Mouse (Mus musculus): ENCODE measurements around the gene Phtf1. TPM values are rescaled to one million over a fixed set of nuclear protein-coding genes. Genes with fewer than 3 reads are reported as not detected.

Phtf1 gene
- 36.0 and 37.5 TPM in 2 replicates for polyA plus RNA-seq (2015; fragmentation: Nextera tagmentation; extraction: Ambion mirVana)

DNA sequence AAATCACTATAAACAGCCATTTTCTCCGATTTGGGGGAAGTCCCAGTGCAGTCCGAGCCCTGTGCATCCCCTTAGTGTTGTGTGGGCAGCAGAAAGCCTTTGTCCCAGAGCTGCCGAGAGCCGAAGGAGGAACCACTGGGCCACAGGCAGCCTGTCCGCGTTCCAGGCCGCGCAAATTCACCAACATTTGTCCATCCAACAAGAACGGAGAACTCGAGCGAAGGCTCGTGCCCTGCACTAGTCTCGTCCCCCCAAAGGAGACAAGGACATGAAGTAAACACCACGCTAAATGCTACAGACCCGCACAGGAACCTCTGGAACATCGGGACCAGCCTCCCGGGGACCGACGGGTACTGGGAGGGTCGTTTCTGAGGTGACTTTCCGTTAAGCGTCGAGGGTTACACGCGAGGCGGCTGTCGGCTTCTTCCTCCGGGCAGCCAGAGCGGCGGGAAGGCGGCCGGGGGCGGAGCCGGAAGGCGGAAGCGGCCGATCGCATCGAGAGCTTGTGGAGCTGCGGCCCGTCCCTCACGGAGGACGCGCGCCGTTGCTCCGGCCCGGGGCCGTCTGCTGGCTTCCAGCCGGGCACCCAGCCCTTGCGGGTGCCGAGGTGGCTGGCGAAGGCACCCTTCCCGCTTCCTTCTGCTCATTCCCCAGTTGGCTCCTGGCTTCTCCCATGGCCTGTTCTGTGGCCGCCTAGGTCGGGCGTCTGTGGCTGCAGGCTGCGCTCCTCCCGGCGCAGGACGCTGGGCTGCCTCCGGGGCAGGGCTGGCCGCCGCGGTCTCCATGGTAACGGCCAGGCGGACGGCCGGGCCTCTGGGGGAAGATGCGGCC is at the start of gene Phtf1:
Gene Phtf1 (plus strand): TSS at position 250 of the 831 bp plus-strand sequence.
- Histone ChIP-seq H3K4me3 (replicated peaks) (peak within 1 kb of the TSS; percentile 92), H3K36me3 (peaks cover 4% of the 10 kb centered on the region), H3K4me1 (peaks cover 15% of the 10 kb centered on the region), H3K9ac (peak within 1 kb of the TSS; percentile 87), H3K9me3 (replicated peaks) (no peaks in the 10 kb centered on the region), H3K27ac (replicated peaks) (peak within 1 kb of the TSS; percentile 95), H3K4me2 (replicated peaks) (peak within 1 kb of the TSS; percentile 73), H3K27me3 (no peaks in the 10 kb centered on the region)
- peak; percentile 95 for ATAC-seq (ENCODE audit: insufficient number of reproducible peaks, low FRiP score, low TSS enrichment, low read depth)
- WGBS, result under 1% methylated on average over 70 of the region's 70 CpGs

DNA sequence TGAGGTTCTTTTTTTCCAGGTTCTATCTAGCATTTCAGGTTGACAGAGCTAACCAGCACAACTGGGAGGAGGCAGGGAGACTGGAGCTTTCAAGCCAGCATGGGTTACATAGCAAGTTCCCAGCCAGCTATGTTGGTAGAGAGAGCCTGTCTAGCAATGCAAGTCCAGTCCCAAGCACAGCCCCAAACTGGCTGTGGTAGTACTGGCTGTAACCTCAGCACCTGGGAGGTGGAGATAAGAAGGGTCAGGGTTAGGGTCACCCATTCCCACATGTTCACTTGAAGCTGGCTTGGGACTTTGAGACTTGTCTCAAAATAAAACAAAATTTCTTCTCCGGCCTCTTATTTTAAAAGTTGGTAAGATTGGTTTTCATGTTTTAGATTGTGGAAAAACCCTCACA is 47.8 kb upstream of the Phtf1 start:
- H3K36me3 ChIP-seq, result no peaks in the 10 kb centered on the region
- ATAC-seq (ENCODE audit: insufficient number of reproducible peaks, low FRiP score, low TSS enrichment, low read depth), result no peak
- H3K27ac ChIP-seq (replicated peaks), result no peak overlapping the region
- no peaks in the 10 kb centered on the region for H3K9me3 ChIP-seq (replicated peaks)
- WGBS, result 92% methylated on average over 1 of the region's 1 CpGs
- H3K4me1 ChIP-seq, result peaks cover 12% of the 10 kb centered on the region
- H3K27me3 ChIP-seq, result no peaks in the 10 kb centered on the region
- no peak overlapping the region for H3K4me2 ChIP-seq (replicated peaks)
- no peak overlapping the region for H3K9ac ChIP-seq
- no peak overlapping the region for H3K4me3 ChIP-seq (replicated peaks)

DNA sequence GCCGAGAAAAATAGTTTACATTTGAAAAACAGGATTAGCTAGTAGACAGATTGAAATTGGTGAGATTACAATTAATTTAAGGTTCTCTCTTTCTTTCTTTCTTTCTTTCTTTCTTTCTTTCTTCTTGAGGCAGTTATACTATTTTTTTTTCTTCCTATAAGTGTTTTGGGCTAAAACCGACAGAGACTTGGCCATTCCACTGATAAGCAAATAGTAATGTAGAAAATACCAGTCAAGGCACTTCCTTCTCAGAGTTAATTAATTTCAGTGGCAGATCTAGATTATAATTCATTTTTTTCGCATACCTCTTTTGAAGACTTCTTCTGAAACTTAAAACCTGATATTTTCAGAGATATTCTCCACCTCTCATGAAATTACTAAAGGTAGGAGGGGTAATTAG is 42.6 kb upstream of the Phtf1 start:
- 64% methylated on average over 3 of the region's 3 CpGs for WGBS
- Histone ChIP-seq H3K27me3 (no peaks in the 10 kb centered on the region), H3K4me2 (replicated peaks) (no peak overlapping the region), H3K4me1 (peaks cover 3% of the 10 kb centered on the region; the same call in 1 of the 2 replicates), H3K36me3 (no peaks in the 10 kb centered on the region; the same call in 1 of the 2 replicates), H3K9me3 (replicated peaks) (no peaks in the 10 kb centered on the region), H3K4me3 (replicated peaks) (no peak overlapping the region), H3K9ac (no peak overlapping the region), H3K27ac (replicated peaks) (no peak overlapping the region)
- no peak for ATAC-seq (ENCODE audit: insufficient number of reproducible peaks, low FRiP score, low TSS enrichment, low read depth)

DNA sequence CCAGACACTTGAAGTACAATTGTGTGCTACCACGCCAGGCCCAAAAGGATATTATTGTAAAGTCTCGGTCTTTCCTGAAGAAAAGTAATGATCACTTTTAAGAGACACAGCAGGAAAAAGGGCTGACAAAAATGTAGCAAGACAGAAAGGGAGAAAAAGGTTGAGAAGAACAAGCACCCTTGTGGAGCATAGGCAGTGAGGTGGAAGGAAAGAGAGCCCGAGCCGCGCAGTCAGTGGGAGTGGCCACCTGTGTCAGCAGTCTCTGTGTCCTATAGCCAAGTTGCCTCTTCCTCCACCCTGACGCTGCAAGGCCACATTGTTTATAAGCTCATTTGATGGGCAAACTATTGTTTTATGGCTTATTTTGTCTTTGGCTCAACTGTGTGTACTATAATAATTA is 40.4 kb upstream of the Phtf1 start:
- peaks cover 3% of the 10 kb centered on the region; the same call in 1 of the 2 replicates for H3K36me3 ChIP-seq
- H3K9ac ChIP-seq, result no peak overlapping the region
- WGBS, result 75% methylated on average over 6 of the region's 6 CpGs
- no peak overlapping the region for H3K4me2 ChIP-seq (replicated peaks)
- ATAC-seq (ENCODE audit: insufficient number of reproducible peaks, low FRiP score, low TSS enrichment, low read depth), result no peak
- no peaks in the 10 kb centered on the region for H3K9me3 ChIP-seq (replicated peaks)
- no peak overlapping the region for H3K4me3 ChIP-seq (replicated peaks)
- H3K27ac ChIP-seq (replicated peaks), result no peak overlapping the region
- H3K4me1 ChIP-seq, result peaks cover 3% of the 10 kb centered on the region; the same call in 1 of the 2 replicates
- no peaks in the 10 kb centered on the region for H3K27me3 ChIP-seq

DNA sequence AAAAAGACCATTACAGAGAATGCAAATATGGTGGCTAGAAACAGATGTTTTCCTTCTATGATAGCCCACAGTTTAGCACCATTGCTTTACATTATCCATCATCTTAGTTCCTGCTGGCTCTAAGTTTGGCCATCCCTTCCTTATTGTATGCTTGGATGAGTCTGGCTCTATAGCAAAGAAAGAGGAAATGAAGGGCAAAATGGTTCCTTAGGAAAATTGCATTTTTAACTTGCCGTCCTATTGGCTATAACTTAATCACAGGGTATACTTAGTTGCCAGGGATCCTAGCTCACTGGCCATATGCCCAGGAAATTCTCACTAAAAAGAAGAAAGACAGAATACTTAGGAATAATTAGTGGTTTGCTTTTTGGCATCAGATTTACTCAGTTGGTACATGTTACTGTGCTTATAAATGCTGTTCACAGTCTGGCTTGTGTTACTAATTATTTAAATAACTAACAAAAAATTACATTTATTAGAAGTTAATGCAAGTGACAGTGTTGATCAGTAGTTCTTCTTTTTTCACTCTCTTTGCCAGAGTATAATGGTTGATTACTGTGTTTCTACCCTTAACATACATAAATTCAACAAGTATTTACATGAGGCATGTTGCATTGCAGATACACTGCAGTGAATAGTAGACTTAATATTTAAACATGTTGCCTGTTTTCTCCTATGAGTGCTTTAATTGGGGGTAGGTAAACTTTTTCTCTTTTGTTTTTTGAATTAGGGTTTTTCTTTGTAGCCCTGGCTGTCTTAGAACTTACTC is 22.9 kb upstream of the Phtf1 start:
- H3K4me1 ChIP-seq, result no peaks in the 10 kb centered on the region
- ATAC-seq (ENCODE audit: insufficient number of reproducible peaks, low FRiP score, low TSS enrichment, low read depth), result peak; percentile 60
- no peaks in the 10 kb centered on the region for H3K27me3 ChIP-seq
- 56% methylated on average over 1 of the region's 1 CpGs for WGBS
- H3K27ac ChIP-seq (replicated peaks), result no peak overlapping the region
- H3K9me3 ChIP-seq (replicated peaks), result no peaks in the 10 kb centered on the region
- no peak overlapping the region for H3K4me3 ChIP-seq (replicated peaks)
- H3K9ac ChIP-seq, result no peak overlapping the region
- H3K36me3 ChIP-seq, result no peaks in the 10 kb centered on the region
- no peak overlapping the region for H3K4me2 ChIP-seq (replicated peaks)

DNA sequence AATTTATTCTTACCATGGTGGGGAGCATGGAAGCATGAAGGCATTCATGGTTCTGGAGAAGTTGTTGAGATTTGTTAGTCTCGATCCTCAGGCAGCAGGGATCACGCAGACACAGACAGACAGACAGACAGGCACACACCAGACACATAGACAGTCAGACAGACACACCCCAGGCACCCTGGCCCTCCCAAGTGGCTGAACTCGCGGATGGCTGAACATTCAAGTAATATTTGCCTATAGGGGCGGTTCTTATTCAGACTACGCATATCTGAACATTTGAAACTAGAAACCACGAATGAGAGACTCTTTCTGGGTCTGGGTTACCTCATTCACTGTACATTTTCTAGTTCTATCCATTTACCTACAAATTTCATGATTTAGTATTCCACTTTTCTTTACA is 19.2 kb upstream of the Phtf1 start:
- Histone ChIP-seq H3K4me2 (replicated peaks) (no peak overlapping the region), H3K9ac (no peak overlapping the region), H3K9me3 (replicated peaks) (no peaks in the 10 kb centered on the region), H3K27ac (replicated peaks) (no peak overlapping the region), H3K36me3 (no peaks in the 10 kb centered on the region), H3K4me3 (replicated peaks) (no peak overlapping the region), H3K27me3 (no peaks in the 10 kb centered on the region), H3K4me1 (no peaks in the 10 kb centered on the region)
- WGBS, result 92% methylated on average over 7 of the region's 7 CpGs
- ATAC-seq (ENCODE audit: insufficient number of reproducible peaks, low FRiP score, low TSS enrichment, low read depth), result no peak

DNA sequence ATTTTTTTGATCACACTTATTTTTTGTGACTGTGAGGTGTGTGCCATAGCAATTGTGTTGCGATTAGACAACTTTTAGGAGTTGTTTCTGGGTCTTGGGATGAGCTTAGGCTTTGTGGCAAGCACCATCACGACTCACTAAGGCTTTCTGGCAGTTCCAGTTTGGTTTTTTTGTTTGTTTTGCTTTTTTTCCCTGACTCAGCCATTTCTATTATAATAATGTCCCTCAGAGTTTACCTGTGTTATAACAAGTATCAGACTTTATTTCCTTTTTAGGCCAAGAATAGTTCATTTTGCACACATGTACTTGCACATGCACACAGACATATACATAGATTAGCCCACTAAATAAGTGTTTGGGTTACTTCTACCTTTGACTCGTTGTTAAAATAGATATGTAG is 7.3 kb upstream of the Phtf1 start:
- Histone ChIP-seq H3K36me3 (peaks cover 9% of the 10 kb centered on the region; the same call in 1 of the 2 replicates), H3K9me3 (replicated peaks) (no peaks in the 10 kb centered on the region), H3K27me3 (no peaks in the 10 kb centered on the region), H3K27ac (replicated peaks) (no peak overlapping the region), H3K9ac (no peak overlapping the region), H3K4me2 (replicated peaks) (no peak overlapping the region), H3K4me3 (replicated peaks) (no peak overlapping the region), H3K4me1 (no peaks in the 10 kb centered on the region)
- whole genome bisulfite sequencing, result 79% methylated on average over 3 of the region's 3 CpGs
- no peak for ATAC-seq (ENCODE audit: insufficient number of reproducible peaks, low FRiP score, low TSS enrichment, low read depth)

DNA sequence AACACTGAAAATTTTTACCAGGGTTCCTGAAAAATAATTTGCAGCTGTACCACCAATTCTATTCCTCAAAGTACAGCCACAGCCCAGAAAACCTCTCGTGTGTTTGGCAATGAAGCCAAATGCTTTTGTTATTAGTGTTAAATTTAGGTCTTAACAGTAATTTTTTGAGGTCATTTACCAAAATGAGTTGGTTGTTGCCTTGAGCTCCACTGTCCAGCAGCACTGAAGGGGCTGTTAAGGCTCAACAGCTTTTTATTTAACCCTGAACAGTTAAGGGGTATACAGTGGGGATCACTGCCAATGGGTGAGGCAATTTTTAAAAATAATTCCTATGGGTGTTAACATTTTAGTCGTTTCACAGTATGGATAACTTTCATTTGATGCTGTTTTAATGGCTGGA is 679 bp upstream of the Phtf1 start:
- Histone ChIP-seq H3K27me3 (no peaks in the 10 kb centered on the region), H3K27ac (replicated peaks) (peak overlapping the region; percentile 95), H3K9ac (peak overlapping the region; percentile 87; the same call in 1 of the 2 replicates), H3K4me2 (replicated peaks) (peak overlapping the region; percentile 73), H3K9me3 (replicated peaks) (no peaks in the 10 kb centered on the region), H3K4me1 (peaks cover 15% of the 10 kb centered on the region), H3K4me3 (replicated peaks) (peak overlapping the region; percentile 92), H3K36me3 (peaks cover 5% of the 10 kb centered on the region)
- no peak for ATAC-seq (ENCODE audit: insufficient number of reproducible peaks, low FRiP score, low TSS enrichment, low read depth)
- WGBS, result 11% methylated on average over 2 of the region's 2 CpGs

DNA sequence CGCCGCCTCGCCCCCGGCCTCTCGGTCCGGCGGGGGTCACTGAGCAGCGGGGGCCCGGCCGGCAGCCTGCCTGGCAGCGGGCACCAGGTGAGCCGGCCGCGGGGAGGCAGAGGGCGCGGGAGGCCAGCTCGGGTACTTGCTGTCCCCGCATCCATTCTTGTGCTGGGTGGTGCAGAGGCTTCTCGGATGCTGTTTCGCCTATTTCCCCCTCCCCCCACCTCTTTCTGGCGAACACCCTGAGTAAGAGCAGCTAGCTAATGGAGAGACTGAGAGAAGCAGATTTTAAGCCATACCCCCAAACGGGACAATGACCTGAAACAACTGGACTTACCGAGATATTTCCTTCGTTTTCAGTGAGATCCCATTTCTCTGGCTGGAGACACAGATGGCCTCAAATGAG is 791 bp downstream of the Phtf1 start:
- ATAC-seq (ENCODE audit: insufficient number of reproducible peaks, low FRiP score, low TSS enrichment, low read depth), result peak; percentile 37
- WGBS, result 0% methylated on average over 16 of the region's 24 CpGs
- Histone ChIP-seq H3K9ac (peak overlapping the region; percentile 87), H3K9me3 (replicated peaks) (no peaks in the 10 kb centered on the region), H3K27me3 (no peaks in the 10 kb centered on the region), H3K27ac (replicated peaks) (peak overlapping the region; percentile 95), H3K4me2 (replicated peaks) (peak overlapping the region; percentile 73), H3K4me3 (replicated peaks) (peak overlapping the region; percentile 92), H3K36me3 (peaks cover 10% of the 10 kb centered on the region), H3K4me1 (peaks cover 15% of the 10 kb centered on the region)

DNA sequence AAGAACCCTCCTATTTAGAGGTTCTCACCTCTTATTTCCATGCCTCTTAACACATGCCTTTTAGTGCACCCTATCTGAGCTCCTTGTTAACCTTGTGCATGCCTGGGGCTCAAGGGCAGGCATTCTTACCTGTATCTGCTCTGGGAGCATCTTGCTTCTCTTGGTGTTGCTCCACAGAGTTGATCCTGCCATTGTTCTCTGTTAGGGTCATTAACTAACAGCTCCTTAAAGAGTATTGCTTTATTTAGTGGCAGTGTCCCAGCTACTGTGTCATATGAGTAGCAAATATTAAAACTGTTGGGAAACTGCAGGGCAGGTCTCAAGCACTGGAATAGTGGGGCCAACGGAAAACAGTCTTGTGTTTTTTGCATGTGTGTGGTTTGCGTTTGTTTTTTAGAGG is 3.2 kb downstream of the Phtf1 start:
- H3K36me3 ChIP-seq, result peaks cover 10% of the 10 kb centered on the region
- H3K4me3 ChIP-seq (replicated peaks), result no peak overlapping the region
- no peak overlapping the region for H3K4me2 ChIP-seq (replicated peaks)
- no peaks in the 10 kb centered on the region for H3K27me3 ChIP-seq
- no peaks in the 10 kb centered on the region for H3K9me3 ChIP-seq (replicated peaks)
- WGBS, result 90% methylated on average over 2 of the region's 2 CpGs
- no peak overlapping the region for H3K27ac ChIP-seq (replicated peaks)
- H3K4me1 ChIP-seq, result peaks cover 15% of the 10 kb centered on the region
- no peak overlapping the region for H3K9ac ChIP-seq
- no peak for ATAC-seq (ENCODE audit: insufficient number of reproducible peaks, low FRiP score, low TSS enrichment, low read depth)

DNA sequence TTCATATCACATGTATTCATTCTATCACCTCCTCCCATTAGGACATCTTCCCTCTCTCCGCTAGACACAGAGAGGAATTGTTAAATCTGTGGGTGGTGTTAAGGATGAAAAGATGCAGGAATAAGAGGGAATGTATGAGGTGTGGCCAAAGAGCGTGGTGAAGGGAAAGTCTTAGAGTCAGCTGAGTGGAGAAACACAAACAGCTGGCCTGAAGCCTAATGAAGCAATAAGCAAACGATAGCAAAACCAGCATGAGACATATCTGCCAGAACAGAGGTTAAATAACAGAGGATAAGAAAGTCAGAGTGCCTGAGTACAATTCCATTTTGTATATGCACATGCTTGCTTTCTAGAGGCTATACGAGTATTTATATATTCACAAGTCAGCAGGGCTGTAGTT is 16.6 kb downstream of the Phtf1 start:
- ATAC-seq (ENCODE audit: insufficient number of reproducible peaks, low FRiP score, low TSS enrichment, low read depth), result no peak
- no peak overlapping the region for H3K27ac ChIP-seq (replicated peaks)
- no peaks in the 10 kb centered on the region for H3K4me1 ChIP-seq
- no peaks in the 10 kb centered on the region for H3K9me3 ChIP-seq (replicated peaks)
- no peaks in the 10 kb centered on the region for H3K27me3 ChIP-seq
- no peak overlapping the region for H3K4me2 ChIP-seq (replicated peaks)
- 87% methylated on average over 4 of the region's 4 CpGs for WGBS
- peaks cover 29% of the 10 kb centered on the region for H3K36me3 ChIP-seq
- H3K4me3 ChIP-seq (replicated peaks), result no peak overlapping the region
- H3K9ac ChIP-seq, result no peak overlapping the region
